Mouse (Mus musculus) stomach, postnatal 0 days (tissue): ENCODE data around the gene Zfp536. TPM values are rescaled to one million over a fixed set of nuclear protein-coding genes. Genes with fewer than 3 reads are reported as not detected.

Source experiments
- ATAC-seq: fragments of 200-750 bp; cut with Nextera tagmentation; 2 replicates; pipeline ENCODE4 v1.8.0; 2017; ENCODE audit not compliant: low FRiP score, low TSS enrichment
- DNase-seq: peaks from one replicate; pipeline ENCODE4 v3.0.0-alpha.2; 2016; ENCODE audit warnings: low spot score
- H3K27ac ChIP-seq: fragments of 300-500 bp; sonication (generic); replicated peaks from 2 replicates; pipeline ENCODE4 v1.5.1; 2014; ENCODE audit warnings: mild to moderate bottlenecking, control low read depth
- H3K27me3 ChIP-seq: fragments of 300-500 bp; sonication (generic); 2 replicates; pipeline ENCODE4 v1.6.1; 2014; ENCODE audit warnings: low read length; ENCODE audit not compliant: control insufficient read depth, insufficient read depth
- H3K36me3 ChIP-seq: fragments of 300-500 bp; sonication (generic); 2 replicates; pipeline ENCODE4 v1.6.1; 2014; ENCODE audit warnings: low read length, mixed read lengths; ENCODE audit not compliant: control insufficient read depth, insufficient read depth
- H3K4me1 ChIP-seq: fragments of 300-500 bp; sonication (generic); replicated peaks from 2 replicates; pipeline ENCODE4 v1.6.1; 2014; ENCODE audit warnings: antibody characterized with exemption; ENCODE audit not compliant: control insufficient read depth, insufficient read depth
- H3K4me2 ChIP-seq: fragments of 300-500 bp; sonication (generic); replicated peaks from 2 replicates; pipeline ENCODE4 v1.6.1; 2014; ENCODE audit warnings: low read depth, mild to moderate bottlenecking, control low read depth, moderate library complexity
- H3K4me3 ChIP-seq: fragments of 300-500 bp; sonication (generic); 2 replicates; pipeline ENCODE4 v1.5.1; 2014; ENCODE audit warnings: low read depth, low read length, control low read depth
- H3K9ac ChIP-seq: fragments of 300-500 bp; sonication (generic); 2 replicates; pipeline ENCODE4 v1.6.1; 2014; ENCODE audit warnings: mild to moderate bottlenecking, low read length, control low read depth, mixed read lengths
- H3K9me3 ChIP-seq: fragments of 300-500 bp; sonication (generic); 2 replicates; pipeline ENCODE4 v1.6.1; 2016; ENCODE audit warnings: low read length; ENCODE audit not compliant: control insufficient read depth
- CTCF ChIP-seq: IDR thresholded peaks from 2 replicates; pipeline ENCODE4 v1.5.1; 2016; ENCODE audit warnings: antibody characterized with exemption, low read depth, mild to moderate bottlenecking, moderate library complexity
- EP300 ChIP-seq: optimal IDR thresholded peaks from 2 replicates; pipeline ENCODE3; 2016; ENCODE audit warnings: antibody characterized with exemption
- WGBS: fragments of 180-500 bp; shearing (Covaris S2); extraction: QIAGEN DNeasy Blood & Tissue Kit; methylation state at CpG from one replicate; pipeline ENCODE4 v1.1.7; 2014; 5-methylcytosine and 5-hydroxymethylcytosine counted together
- polyA plus RNA-seq: library from polyadenylated mRNA; unstranded; fragments of >200 nt; fragmentation: Nextera tagmentation; extraction: Ambion mirVana; gene quantifications from 2 replicates; pipeline ENCODE4 v1.2.1, GENCODE M21; 2015

Zfp536 gene
- polyA plus RNA-seq, 1 experiment from 2014 or later = 4.3 TPM

DNA sequence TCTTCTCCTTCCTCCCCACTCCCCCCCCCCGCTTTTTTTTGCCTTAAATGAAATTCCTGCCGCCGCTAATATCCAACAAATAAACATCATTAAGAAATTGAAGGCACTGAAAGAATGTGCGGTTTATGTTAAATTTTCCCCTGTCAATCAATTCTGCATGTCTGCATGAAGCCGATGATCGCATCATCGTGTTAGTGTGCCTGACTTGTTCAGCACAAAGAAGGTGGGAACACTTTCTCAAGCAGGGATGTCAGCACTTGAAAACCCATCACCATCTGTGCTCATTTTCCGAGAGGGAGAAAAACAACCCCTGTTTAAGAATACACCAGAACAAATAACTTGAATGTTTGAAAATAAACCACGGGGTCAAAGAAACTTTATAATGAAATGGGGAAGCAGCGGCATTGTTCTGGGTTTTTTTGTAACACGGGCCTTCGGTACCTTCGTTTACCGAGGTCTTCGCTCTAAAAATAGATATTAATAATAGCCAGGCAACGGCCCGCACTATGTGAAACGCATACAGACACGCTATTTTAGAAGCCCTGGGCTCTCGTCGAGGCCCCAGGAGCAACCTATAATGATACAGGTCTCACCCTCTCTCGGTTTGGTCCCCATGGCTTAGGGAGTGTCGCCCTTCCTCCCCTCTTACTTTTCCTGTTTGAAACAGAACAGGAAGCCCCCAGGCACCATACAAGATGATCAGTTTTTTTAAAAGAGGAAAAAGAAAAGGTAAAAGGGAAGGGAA, 83.7 kb downstream of the Zfp536 start:
- 60% methylated on average over 23 of the region's 23 CpGs for WGBS
- no peaks in the 10 kb centered on the region for H3K4me1 ChIP-seq
- H3K9me3 ChIP-seq = no peaks in the 10 kb centered on the region
- no peak overlapping the region for H3K27ac ChIP-seq
- DNase-seq (no peak), ATAC-seq (no peak)
- no peaks in the 10 kb centered on the region for H3K27me3 ChIP-seq
- no peak overlapping the region for H3K9ac ChIP-seq
- H3K36me3 ChIP-seq = no peaks in the 10 kb centered on the region
- no peak overlapping the region for H3K4me2 ChIP-seq
- H3K4me3 ChIP-seq = no peak overlapping the region
- no peak for TF ChIP-seq CTCF
- no peak for TF ChIP-seq EP300

DNA sequence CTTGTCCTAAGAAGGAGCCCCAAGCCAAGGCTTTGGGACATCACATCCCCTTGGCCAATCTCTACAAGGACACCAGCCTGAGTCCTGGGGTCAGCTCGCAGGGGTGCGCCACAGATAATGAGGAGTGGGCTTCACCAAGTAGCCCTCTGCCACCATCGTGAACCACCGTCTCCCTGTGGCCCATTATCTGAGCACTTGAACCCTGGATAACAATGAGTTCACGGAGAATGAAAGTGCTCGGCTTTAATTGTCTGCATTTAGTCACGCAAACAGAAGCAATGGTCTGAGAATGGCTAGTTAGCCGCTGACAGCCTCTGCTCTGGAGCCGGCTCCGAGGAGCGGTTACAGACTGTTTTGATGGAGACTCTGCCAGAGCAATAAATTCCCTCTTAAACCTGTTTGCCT, 84.3 kb downstream of the Zfp536 start:
- no peak overlapping the region for H3K4me3 ChIP-seq
- ATAC-seq (no peak), DNase-seq (no peak)
- H3K9me3 ChIP-seq = no peaks in the 10 kb centered on the region
- no peak overlapping the region for H3K9ac ChIP-seq
- H3K4me1 ChIP-seq = no peaks in the 10 kb centered on the region
- H3K36me3 ChIP-seq = no peaks in the 10 kb centered on the region
- no peak overlapping the region for H3K4me2 ChIP-seq
- 69% methylated on average over 11 of the region's 11 CpGs for WGBS
- H3K27me3 ChIP-seq = no peaks in the 10 kb centered on the region
- no peak overlapping the region for H3K27ac ChIP-seq
- no peak for TF ChIP-seq CTCF
- no peak for TF ChIP-seq EP300

DNA sequence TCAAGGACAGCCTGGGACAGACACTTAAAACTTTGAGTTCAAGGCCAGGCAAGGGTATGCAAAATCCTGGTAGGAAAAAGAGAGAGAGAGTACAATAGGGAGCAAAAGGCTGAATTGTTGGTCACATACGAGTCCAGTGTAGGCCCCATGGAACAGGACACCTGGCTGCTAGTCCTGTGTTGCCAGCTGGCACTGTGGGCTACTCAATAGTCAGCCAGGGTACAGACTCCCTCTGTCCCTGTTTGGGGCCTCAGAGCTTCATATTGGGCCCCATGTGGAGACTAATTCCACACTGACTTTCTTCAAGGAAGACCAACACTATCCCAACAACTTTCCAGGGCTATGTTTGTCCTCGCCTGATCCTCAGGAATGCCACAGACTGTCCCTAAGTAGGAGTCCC, 87.1 kb downstream of the Zfp536 start:
- no peak for DNase-seq
- TF ChIP-seq CTCF (no peak), EP300 (no peak)
- Histone ChIP-seq H3K4me2 (no peak overlapping the region), H3K27me3 (no peaks in the 10 kb centered on the region), H3K4me3 (no peak overlapping the region), H3K9me3 (no peaks in the 10 kb centered on the region), H3K36me3 (no peaks in the 10 kb centered on the region), H3K4me1 (no peaks in the 10 kb centered on the region), H3K27ac (no peak overlapping the region), H3K9ac (no peak overlapping the region)
- 81% methylated on average over 2 of the region's 2 CpGs for WGBS
- ATAC-seq = no peak

DNA sequence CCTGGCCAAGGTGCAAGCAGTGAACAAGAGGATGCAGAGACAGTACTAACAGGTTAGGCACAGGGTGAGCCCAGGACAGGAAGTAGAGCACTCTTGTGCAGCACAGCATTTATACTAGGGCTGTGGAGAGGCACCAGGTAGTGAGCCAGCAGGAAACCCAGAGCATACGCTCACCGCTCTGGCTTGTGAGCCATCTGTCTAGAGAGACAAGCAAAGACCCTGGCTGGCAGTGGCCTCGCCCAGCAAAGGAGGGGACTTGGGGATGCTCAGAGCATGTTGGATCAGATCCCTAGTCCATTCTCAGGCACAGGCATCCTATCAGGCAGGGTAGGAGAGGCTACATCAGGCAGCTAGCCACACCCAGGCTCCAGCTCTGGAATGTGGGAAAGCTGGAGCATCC, 88.2 kb downstream of the Zfp536 start:
- Histone ChIP-seq H3K4me3 (no peak overlapping the region), H3K4me2 (no peak overlapping the region), H3K4me1 (no peaks in the 10 kb centered on the region), H3K27me3 (no peaks in the 10 kb centered on the region), H3K27ac (no peak overlapping the region), H3K36me3 (no peaks in the 10 kb centered on the region), H3K9me3 (no peaks in the 10 kb centered on the region), H3K9ac (no peak overlapping the region)
- ATAC-seq = no peak
- DNase-seq = no peak
- TF ChIP-seq EP300 (no peak), CTCF (no peak)
- 78% methylated on average over 3 of the region's 3 CpGs for WGBS

DNA sequence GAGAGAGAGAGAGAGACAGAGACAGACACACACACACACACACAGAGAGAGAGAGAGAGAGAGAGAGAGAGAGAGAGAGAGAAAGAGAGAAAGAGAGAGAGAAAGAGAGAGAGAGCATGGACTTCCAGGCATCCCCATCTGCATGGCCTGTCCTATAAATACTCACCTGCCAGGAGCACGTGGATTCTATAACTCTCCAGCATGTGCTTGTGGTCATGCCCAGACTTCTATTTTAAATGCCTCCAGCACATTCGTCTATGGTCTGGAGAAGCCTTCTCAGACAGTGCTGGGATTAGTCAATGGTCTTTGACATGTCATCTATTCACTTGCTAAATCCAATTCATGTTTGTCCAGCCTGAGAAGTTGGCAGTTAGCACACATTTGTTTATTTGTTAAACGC, 92.1 kb downstream of the Zfp536 start:
- TF ChIP-seq EP300 = no peak
- TF ChIP-seq CTCF = no peak
- Histone ChIP-seq H3K4me3 (no peak overlapping the region), H3K9ac (no peak overlapping the region), H3K4me2 (no peak overlapping the region), H3K27me3 (no peaks in the 10 kb centered on the region), H3K4me1 (no peaks in the 10 kb centered on the region), H3K9me3 (no peaks in the 10 kb centered on the region), H3K36me3 (no peaks in the 10 kb centered on the region), H3K27ac (no peak overlapping the region)
- no peak for DNase-seq
- no peak for ATAC-seq
- WGBS = 56% methylated on average over 3 of the region's 3 CpGs

DNA sequence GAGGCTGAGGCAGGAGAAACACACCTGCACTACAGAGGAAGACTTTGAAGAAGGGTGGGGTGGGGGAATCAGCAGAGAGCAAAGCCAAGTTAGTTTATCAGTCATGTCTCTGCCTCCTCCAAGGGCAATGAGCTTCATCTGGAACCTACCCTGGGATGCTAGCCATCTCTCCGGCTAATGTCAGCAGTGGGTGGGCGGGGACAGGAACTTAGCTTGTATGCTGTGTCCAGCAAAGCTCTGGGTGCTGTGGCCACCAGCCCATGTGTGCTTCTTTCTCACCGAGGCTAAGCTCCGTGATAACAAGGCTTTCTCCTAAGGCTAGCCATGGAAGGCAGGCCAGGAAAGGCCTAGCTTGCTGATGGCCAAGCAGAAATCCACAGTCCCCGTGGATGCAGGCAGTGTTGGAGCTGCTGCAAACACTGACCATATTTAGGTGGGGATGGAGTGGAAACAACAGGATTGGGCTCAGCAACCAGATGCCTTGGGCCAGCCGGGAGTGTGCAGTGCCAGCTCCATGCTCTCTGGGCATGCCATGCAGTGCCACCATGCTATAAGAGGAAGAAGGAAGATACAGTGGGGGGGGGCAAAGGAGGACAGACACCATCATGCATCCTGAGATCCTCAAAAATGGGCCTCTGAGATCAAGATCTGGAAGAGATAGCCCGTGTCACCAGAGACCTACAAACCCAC, 109.6 kb downstream of the Zfp536 start:
- no peak for ATAC-seq
- WGBS = 68% methylated on average over 7 of the region's 7 CpGs
- no peak overlapping the region for H3K9ac ChIP-seq

More for the DNA sequence above, 109.6 kb downstream of the Zfp536 start:
- TF ChIP-seq CTCF = no peak
- TF ChIP-seq EP300 = no peak
- no peak overlapping the region for H3K27ac ChIP-seq
- DNase-seq = no peak
- no peak overlapping the region for H3K4me2 ChIP-seq
- H3K27me3 ChIP-seq = no peaks in the 10 kb centered on the region
- no peaks in the 10 kb centered on the region for H3K36me3 ChIP-seq
- no peak overlapping the region for H3K4me3 ChIP-seq
- no peaks in the 10 kb centered on the region for H3K4me1 ChIP-seq
- H3K9me3 ChIP-seq = no peaks in the 10 kb centered on the region
